Mouse (Mus musculus) urinary bladder, postnatal 25 days (tissue): ENCODE results near the gene Borcs6.

Experiments
- DNase-seq: peaks from one replicate; pipeline ENCODE4 v3.0.0; 2022; ENCODE audit warnings: low spot score

The Borcs6 gene

DNA sequence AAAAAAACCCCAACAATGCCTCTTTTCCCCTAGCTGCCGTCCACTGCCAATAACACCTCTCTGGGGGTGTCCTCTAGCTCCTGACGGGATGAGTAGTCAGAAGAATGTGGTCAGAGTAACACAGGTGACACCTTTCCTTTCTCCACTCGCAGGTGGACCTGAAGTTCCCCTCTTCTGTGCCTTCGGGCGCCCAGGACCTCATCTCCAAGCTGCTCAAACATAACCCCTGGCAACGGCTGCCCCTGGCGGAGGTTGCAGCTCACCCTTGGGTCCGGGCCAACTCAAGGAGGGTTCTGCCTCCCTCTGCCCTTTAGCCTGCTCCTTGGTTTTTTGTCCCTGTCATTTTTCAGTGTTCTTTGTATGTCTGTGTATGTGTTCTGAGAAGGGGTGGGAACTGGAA lies 8.8 kb upstream of the Borcs6 start:
- DNase-seq: no peak

DNA sequence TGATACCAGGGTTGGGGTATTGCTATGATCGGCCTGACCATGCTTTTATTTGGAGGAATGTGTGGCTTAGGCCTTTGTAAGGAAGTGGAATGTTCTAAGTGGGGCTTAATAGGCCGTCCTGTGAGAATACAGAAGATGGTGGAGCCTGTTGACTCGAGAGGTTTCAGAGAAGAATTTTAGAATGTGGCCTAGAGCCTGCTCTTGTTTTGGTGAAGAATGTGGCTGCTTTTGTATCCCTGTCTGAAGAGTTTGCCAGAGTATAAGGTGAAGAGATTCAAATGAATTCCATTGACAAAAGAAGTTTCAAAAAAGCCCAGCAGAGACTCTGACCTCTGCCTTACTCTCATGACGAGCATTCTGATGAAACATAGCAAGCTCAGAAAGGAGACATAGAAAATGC lies 7.7 kb upstream of the Borcs6 start:
- DNase-seq: no peak

DNA sequence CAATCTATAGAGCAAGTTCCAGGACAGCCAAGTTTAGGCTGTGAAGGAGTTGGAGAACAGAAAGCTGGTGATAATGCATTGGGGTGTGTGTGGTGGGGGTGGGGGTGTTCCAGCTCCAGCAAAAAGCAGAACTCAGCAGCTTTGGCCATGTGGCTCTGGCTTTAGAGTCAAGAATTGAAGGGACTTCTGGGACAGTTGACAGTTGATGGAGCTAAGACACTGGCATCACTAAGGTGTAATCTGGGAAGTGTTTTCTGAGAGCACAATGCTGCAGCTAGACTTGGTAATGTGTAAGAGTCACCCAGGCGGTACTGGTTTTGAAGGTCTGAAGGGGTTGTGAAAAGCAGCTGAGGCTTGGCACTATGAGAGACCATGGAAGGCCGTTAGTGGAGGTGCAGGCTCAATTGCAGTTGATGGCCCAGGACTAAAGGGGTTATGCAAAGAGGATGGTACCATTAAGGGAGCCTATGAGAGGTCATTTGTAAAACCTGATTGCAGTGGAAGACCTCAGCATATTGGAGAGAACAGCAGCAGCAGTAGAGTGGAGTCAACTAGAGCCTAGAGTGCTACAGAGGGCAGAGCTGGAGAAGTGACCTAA lies 6.6 kb upstream of the Borcs6 start:
- no peak for DNase-seq

DNA sequence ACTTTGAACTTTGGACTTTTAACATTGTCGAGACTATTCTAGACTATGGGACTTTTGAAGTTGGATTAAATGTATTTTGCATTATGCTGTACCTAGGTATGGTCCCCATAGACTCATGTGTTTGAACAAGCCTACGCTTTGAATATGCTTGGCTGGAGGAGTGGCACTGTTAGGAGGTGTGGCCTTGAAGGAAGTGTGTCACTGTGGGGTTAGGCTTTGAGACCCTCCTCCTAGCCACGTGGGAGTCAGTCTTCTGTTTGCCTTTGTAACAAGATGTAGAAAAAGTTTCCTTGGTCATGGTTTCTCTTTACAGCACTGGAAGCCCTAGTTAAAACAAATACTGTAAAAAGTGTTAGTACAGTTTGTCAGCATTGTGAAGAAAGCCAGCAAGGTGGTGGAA lies 5.7 kb upstream of the Borcs6 start:
- no peak for DNase-seq

DNA sequence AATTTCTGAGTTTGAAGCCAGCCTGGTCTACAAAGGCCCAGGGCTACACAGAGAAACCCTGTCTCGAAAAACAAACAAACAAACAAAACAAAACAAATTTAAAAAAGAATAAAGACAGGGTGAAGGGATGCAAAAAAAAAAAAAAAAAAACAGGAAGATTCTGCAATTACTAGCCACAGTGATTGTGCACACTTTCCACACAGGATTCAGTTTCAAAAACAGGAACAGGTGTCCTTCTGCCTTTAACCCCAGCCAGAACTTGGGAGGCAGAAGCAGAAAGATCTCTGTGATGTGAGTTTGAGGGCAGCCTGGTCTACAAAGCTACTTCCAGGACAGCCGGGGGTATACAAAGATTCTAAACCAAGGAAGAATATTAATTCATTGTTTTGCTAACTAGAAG lies 1.3 kb upstream of the Borcs6 start:
- DNase-seq: no peak

DNA sequence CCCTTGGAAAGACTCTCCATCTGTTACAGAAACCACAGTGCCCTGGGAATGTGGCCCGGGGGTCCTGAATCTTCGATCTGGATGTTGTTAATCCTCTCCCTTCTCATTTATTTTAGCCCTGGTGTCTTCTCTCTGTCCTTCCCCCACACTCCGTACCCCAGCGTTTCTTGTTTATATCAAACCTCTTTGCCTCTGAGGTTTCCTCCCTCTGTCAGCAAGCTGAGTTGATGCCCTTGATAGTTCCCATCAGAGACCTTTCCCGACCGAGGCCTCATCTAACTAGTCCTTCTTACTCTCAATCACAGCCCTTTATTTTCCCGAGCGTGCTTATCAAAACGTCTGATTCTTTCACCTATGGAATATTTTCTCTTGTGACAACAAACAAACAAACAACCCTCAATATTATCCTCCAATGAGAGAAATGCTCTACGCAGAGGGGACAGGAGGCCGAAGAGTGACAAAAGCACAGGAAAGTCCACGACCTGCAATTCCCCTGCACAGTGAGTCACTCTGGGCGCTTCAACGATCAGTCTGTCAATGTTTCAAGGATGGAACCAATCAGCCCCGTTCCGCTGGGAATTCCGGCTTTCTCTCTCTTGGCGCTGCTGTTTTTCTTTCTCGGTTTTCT lies 674 bp upstream of the Borcs6 start:
- DNase-seq: no peak

DNA sequence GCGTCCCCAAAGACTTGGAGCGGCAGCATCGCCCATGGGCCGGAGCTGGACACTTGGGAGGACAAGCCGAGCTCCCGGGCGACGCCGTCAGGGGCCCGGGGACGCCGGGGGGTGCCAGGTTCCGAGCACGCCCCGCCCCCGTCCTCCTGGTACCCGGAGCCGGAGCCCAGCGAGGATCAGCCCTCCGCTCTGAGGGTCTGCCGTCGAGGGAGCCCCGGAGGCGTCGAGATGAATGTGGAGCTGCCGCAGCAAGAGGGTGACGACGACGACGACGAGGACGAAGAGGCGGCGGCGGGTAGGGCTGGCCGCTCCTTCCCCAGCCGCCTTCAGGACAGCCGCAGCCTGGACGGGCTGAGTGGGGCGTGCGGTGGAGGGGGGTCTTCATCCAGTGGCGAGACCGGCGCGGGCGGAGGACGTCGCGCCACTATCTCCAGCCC lies 476 bp downstream of the Borcs6 start:
- DNase-seq: no peak

DNA sequence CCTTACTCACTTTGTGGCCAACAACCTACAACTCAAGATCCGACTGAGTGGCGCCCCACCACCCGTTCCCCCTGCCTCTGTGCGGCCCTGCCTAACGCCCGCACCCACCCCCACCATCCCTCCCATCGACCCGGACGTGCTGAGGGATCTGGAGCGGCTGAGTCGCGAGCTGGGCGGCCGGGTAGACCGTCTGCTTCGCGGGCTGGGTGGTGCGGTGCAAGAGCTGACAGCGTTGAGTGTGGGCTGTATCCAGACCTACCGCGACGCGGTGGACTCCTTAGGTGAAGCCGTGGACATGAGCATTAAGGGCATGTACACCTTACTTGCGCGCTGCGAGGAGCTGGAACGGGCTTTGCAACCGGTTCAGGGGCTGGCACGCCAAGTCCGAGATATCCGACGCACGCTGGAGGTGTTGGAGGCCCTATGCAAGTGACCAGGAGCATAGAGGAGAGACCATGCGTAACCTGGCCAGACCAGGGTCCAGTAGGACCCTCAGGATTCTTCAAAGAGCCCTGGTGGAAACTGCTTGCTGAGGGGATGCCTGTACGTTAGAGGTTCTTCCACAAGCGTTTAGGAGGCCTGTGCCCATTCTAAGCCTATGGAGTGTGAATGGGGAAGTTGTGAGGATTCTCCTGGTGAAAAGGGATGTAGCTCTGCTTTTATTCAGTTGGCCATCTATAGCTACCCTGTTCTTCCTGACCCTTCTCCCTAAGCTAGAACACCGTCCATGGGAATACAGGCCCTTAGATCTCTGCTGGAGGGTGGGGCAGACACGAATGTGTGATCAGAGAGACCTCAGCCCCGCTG lies 1.1 kb downstream of the Borcs6 start:
- DNase-seq: no peak

DNA sequence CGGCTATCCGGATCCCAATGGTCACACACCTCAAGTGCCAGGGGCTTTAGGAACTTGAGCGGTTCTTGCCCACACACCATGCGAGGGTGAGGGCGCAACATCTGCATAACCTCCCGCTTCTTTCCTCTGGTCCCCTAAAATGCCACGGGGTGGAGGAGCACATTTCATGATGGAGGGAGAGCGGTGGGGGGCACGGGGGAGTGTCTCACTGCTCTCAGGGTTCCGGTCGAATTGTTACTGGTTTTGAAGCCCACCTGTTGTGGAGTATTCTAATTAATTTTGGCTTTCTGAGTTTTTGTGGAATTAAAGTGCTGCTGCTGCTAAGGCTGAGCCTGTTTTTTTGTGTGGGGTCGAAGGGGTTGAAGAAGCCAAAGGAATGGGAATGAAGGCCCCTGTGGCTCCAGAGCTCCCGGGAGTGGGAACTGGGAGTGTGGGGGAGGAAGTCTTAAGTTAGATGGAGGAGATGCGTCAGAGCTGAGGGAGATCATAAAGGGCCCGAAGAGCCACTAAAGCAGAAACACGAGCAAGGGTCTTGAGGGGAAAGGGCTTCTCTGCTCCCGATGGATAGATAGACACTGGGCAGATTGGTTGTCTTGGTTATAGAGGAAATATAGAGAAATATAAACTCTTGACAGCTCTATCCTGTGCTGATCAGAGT lies 1.9 kb downstream of the Borcs6 start:
- DNase-seq: no peak

DNA sequence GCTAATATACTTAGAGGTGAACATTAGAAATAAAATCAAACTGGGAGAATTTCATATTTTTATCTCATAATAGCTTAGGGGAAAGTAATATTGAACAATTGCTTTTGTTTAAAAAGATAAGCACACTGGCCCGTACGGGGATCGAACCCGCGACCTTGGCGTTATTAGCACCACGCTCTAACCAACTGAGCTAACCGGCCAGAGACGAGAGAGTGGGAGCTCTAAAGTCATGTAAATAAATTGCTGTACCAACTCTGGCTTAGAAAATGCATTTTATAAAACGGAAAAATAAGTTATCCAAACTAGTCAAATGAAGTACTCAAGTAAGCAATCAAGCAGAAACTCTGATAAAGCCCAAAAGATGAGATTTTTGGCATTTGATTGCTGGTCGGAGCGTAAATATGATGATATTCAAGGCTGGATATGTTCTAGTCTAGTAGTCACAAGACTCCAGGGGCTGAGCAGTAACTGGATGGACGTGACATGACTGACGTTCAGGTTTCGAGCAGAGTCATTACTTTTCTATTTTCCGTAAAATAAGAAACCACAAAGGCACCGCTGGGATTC lies 2.8 kb downstream of the Borcs6 start:
- peak; percentile 69 for DNase-seq

DNA sequence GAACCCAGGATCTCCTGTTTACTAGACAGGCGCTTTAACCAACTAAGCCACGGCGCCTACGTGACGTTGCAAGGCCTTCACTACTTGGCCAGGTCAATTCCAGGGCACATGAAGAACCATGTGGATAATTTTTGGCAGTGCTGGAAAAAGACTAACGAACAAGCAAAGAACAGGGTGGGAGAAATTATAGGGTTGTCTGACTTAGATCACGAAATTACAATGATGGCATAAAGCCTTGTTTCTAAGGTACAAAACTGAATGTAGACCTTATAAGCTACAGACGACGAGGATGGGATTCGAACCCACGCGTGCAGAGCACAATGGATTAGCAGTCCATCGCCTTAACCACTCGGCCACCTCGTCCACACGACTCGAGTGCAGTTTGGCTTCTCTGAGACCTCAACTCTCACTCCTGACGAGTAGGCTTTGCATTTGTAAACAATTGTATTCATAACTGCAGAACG lies 3.3 kb downstream of the Borcs6 start:
- peak; percentile 96 for DNase-seq

DNA sequence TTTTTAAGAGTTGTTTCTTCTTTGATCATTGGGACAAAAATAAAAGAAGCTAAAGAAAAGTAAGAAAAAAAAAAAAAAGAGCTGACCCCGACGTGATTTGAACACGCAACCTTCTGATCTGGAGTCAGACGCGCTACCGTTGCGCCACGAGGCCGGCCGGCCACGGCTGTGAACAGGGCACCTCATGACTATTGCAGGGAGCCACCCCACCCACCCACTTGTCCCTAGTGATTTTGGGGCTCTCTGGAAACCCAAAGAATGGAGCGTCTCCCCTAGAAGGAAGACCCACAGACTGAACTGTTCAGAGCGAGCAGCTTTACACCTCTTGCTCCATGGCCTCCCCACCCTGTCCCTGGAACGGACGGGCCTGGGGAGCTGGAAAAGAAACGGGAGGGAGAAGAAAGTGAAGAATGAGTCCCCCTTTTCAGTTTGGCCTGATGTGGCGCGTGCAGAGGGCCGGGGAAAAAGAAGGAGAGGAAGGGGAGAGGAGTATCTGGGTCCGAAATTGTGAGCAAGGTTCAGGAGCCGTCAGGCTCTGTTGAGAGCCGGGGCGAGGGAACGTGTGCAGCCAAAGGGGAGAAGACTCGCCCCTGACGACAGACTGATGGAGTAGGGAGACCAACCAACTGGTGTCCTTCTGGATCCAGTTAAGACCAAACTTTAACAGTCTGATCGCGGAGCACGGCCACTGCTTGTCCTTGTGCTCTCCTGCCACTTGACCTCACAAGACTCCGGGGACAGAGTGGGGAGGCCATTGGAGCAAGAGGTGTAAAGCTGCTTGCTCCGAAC lies 4.1 kb downstream of the Borcs6 start:
- DNase-seq: peak; percentile 85

DNA sequence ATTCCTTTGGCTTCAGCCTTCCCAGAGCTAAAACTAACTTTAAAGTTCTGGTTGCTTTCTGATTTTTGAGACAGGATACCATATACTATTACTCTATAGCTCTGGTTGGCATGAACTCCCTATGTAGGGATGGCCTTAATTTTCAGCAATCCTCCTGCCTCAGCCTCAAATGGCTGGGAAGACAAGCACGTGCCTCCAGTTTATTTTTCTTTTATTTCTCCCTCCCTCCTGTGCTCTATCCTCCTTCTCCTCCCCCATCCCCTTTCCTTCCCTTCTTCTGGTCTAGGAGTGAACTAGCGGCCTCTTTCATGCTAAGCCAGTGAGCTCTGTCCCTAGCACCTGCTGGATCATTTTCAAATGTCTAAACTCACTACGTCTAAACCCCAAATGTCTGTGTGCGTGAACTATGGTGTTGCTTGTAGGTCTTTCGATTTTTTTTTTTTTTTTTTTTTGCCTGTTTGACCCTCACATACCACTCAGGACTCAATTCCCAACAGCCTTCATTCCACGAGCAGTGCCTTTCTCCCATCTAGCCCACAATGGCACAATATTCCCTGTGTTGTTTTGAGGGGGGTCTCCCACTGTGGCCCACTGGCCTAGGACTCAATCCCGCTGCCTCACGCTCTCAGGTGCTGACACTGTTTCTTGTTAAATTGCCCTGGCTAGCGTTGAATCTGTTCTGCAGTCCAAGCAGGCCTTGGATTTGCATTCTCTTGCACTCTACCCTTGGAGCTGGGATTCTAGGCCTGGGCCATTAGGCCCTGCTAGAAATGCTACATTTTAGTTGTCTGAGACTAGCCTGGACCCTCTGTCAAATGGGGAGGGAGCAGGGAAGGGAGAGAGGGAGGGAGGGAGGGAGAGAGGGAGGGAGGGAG lies 5.0 kb downstream of the Borcs6 start:
- no peak for DNase-seq

DNA sequence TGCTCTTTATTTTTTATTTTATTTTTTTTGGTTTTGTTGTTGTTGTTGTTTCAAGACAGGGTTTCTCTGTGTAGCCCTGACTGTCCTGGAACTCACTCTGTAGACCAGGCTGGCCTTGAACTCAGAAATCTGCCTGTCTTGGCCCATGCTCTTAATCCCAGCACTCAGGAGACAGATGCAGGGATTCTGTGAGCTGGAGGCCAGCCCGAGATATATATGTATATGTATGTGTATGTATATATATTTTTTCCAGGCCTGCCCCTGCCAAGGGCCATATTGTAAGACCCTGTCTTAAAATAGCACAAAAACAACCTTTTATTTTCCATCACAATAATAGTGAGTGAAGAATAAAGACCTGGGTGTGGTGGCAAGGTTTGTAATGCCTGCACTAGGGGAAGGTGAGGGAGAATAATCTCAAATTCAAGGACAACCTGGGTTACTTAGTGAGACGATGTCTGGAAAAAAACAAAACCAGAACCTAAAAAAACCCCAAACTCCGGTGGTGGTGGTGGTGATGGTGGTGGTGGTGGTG lies 5.9 kb downstream of the Borcs6 start:
- no peak for DNase-seq

DNA sequence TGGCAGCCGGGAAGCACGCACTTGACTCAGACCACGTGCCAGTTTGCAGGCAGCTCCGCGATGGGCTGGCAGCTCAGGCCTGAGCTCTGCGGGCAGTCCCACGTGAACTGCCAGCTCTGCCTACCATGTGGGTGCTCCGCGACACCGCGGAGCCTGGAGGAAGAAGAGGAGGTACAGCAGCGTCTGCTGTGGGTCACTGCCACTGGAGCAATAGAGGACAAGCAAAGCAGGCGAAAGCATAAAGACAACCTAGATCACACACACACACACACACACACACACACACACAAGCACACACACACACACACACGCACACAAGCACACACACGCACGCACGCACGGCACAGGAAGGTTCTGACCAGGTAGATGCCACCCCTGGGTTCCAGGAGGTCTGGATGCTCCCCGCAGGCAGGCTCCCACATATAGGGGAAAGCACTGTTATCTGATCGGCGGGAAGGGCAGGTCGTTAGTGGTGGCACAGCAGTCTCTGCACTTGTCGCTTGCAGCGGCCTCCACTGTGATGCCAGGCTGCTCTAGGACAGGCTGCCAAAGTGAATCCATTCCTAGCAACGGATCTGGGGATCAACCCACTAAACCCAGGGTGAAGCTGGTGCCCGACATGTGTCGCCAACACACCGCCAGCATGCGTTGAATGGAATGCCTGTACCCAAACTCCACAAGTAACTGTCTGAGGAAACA lies 6.8 kb downstream of the Borcs6 start:
- DNase-seq: no peak

DNA sequence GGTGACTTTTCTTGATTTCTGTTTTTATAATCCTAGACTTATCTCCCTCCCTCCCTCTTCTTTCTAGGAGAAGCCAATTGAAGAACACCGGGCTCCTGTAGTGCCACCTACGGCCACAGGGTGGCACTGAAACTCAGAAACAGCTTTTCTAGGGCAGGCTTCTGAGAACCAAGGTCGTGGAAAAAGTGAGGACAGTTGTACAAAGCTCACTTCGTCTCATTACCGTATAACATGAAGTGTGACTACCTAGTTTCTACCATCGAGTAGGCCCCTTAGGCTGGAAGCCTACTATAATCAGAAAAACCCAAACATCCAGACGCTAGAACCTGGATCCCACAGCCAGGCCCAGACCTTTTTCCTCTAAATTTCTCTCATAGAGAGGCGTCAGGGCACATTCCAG lies 7.4 kb downstream of the Borcs6 start:
- peak; percentile 76 for DNase-seq

DNA sequence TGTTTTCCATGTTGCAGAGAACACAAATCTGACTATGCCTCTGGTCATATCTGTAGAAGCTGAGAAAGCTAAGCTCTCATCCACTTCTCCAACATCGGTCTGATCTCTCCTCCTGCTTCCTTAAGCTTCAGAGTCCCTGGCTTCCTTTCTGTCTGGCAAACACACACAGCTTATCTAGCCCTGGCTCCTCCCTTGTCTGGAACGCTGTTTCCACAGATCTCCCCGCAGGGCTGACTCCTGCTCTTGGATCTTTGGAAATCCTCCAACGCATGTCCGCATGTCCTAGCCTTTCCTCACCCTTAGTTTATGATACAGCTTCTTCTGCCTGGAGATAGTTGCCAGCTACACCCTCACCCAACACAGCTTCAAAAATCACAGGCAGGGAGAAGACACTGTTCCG lies 8.1 kb downstream of the Borcs6 start:
- DNase-seq: peak; percentile 26

DNA sequence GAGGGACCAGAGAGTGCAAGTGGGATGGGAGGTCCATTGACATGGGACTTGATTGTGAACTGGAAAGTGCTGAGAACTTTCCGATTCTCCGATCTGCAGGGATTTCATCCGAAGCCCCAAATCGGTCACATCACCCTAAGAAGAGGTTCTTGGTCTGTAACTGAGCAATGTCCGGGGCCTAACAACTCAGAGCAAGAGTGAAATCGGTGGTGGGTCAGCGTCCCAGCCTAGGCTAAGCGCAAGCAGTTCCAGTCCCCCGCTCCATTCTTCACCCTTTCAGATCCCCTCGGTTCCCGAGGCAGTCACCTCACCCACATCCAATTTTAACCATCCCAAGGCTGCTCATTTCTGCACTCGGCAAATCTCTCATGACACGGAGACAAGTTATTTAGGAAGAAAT lies 10.6 kb downstream of the Borcs6 start:
- DNase-seq: no peak

DNA sequence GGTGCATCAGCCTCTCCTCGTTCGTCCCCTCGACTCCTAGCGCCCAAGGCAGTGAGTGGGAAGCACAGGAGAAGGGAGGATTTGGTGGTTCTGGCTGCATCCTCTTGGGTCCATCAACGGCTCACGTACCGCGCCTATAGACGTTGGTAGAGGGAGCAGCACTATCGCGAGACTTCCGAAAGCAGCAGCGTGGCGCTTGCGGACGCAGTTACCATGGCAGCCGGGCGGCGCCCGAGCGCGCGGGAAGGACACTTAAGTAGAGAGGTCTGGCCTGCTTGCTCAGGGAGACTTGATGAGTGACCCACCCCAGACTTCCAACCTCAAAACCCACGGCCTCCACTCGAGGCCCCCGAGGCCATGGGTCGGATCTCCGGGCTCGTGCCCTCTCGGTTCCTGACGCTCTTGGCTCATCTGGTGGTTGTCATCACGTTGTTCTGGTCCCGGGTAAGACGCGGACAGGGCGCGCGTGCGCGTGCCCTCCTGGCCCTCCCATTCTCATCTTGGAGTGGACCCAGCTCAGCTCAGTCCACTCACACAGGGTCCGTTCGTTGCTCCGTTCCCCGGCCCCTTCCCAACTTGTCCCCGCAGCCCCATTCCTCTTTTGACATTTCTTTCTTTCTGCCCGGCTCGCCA lies 11.2 kb downstream of the Borcs6 start, which contains the start of gene Tmem107:
Gene Tmem107 (plus strand): TSS at position 217 of the 633 bp plus-strand sequence.
- DNase-seq: peak; percentile 94
